In the genomic region with DNA sequence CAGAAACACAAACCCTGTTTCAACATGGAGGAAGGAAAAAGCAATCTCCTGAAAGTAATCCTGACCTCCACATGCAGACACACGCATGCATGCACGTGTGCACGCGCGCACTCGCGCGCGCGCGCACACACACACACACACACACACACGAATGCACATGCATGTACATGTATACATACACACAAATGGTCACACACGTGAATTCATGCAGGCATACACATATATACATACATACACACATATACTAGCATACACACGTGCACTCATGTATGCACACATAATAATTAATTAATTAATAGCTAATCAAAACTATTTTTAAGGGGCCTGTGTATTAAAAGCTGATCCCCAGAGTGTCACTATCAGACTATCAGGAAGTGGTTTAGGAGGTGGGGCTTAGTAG, we compare ENCODE assay signal across 26 mouse cellular contexts. TPM values are rescaled to one million over a fixed set of nuclear protein-coding genes. Genes with fewer than 3 reads are reported as not detected.
DNase-seq lines count a peak whose midpoint lies in the region; ATAC-seq and TF ChIP-seq lines count a peak whose summit lies in the region.
"Had no signal": no experiment of that assay in that cellular context is flagged by ENCODE, and none has a peak within 500 bp of the region (broad histone marks: within the 10 kb centered on the region; RNA-seq: fewer than 3 reads in every experiment).

No protein-coding gene starts in this region.

- no peak for TF ChIP-seq EP300 in liver, postnatal 0 days (IDR thresholded peaks at IDR 0.05; ENCODE audit: low read depth)
- no peak for TF ChIP-seq EP300 in MEL (IDR thresholded peaks at IDR 0.05; ENCODE audit: low read depth in 1 of 2, low read length in 2 of 2)

- H3K79me2 ChIP-seq in MEL (ENCODE audit: control insufficient read depth, insufficient read depth, low read length, poor library complexity) = no peaks in the 10 kb centered on the region

- no peak overlapping the region for H3K4me3 ChIP-seq in liver, embryonic 12.5 days
- H3K4me3 ChIP-seq in liver, postnatal 0 days (ENCODE audit: low read depth, low read length) = no peak overlapping the region
- H3K4me3 ChIP-seq in MEL (ENCODE audit: control insufficient read depth in 1 of 2, insufficient read depth in 1 of 2, low read depth in 2 of 2, low read length in 2 of 2) = peak overlapping the region in 1 of 2 experiments; percentile 34; a peak in 1 of 4 replicates
- H3K4me3 ChIP-seq: embryonic facial prominence, embryonic 12.5 days; embryonic facial prominence, embryonic 15.5 days; gastrocnemius, adult 2 months; heart, adult 2 months; heart, embryonic 10.5 days; heart, embryonic 13.5 days; hindbrain, embryonic 12.5 days; hindbrain, embryonic 15.5 days had no signal

- no peak for TF ChIP-seq CTCF in liver, postnatal 0 days (IDR thresholded peaks at IDR 0.05; ENCODE audit: low read depth)
- TF ChIP-seq CTCF in MEL (IDR thresholded peaks at IDR 0.05 in 2 of 3, conservative IDR thresholded peaks at IDR 0.05 in 1 of 3; ENCODE audit: control insufficient read depth in 1 of 3, insufficient read depth in 1 of 3, low read depth in 2 of 3, low read length in 3 of 3, poor library complexity in 1 of 3, severe bottlenecking in 1 of 3) = no peak

- intact Hi-C loops in left cerebral cortex, postnatal 36 days (cut with DNase I) = no loop called here

- WGBS in liver, embryonic 12.5 days (ENCODE audit: insufficient replicate concordance) = 93% methylated on average over 14 of the region's 14 CpGs
- WGBS in liver, postnatal 0 days (ENCODE audit: insufficient replicate concordance) = 93% methylated on average over 14 of the region's 14 CpGs

- H3K4me2 ChIP-seq in liver, embryonic 12.5 days = no peak overlapping the region
- no peak overlapping the region for H3K4me2 ChIP-seq in liver, postnatal 0 days (ENCODE audit: low read depth, low read length)
- H3K4me2 ChIP-seq: embryonic facial prominence, embryonic 12.5 days; embryonic facial prominence, embryonic 15.5 days; heart, embryonic 13.5 days; hindbrain, embryonic 12.5 days; hindbrain, embryonic 15.5 days had no signal

- H3K4me1 ChIP-seq in liver, embryonic 12.5 days = peaks cover 54% of the 10 kb centered on the region
- H3K4me1 ChIP-seq in liver, postnatal 0 days (ENCODE audit: insufficient read depth) = peaks cover 23% of the 10 kb centered on the region
- peaks cover 20 to 27% of the 10 kb centered on the region in 2 experiments for H3K4me1 ChIP-seq in MEL (ENCODE audit: control insufficient read depth in 1 of 2, insufficient read depth in 2 of 2, low read length in 2 of 2)
- H3K4me1 ChIP-seq: embryonic facial prominence, embryonic 12.5 days; hindbrain, embryonic 12.5 days had no signal

- H3K9me3 ChIP-seq in liver, embryonic 12.5 days (replicated peaks) = no peaks in the 10 kb centered on the region
- H3K9me3 ChIP-seq in liver, postnatal 0 days (ENCODE audit: low read length) = no peaks in the 10 kb centered on the region
- no peaks in the 10 kb centered on the region for H3K9me3 ChIP-seq in MEL (replicated peaks; ENCODE audit: insufficient read depth, low read length)
- H3K9me3 ChIP-seq: embryonic facial prominence, embryonic 12.5 days; embryonic facial prominence, embryonic 15.5 days; heart, embryonic 10.5 days; heart, embryonic 13.5 days; hindbrain, embryonic 12.5 days; hindbrain, embryonic 15.5 days had no signal

- TF ChIP-seq POLR2A in MEL (IDR thresholded peaks at IDR 0.05; ENCODE audit: control insufficient read depth in 1 of 2, insufficient read depth in 1 of 2, low read depth in 1 of 2, low read length in 2 of 2, poor library complexity in 1 of 2) = no peak

- no peak for DNase-seq in liver, postnatal 0 days
- peak; percentile 30 for DNase-seq in CD4-positive helper T cell, adult 2 months (ENCODE audit: low read depth, low spot score)
- DNase-seq in MEL (ENCODE audit: low read depth, low spot score) = no peak
- no peak for DNase-seq in urinary bladder, adult 2 months (ENCODE audit: low spot score)
- no peak for DNase-seq in left cerebral cortex, postnatal 36 days (ENCODE audit: low spot score in 2 of 2)
- DNase-seq: adrenal gland, adult 2 months; adrenal gland, postnatal 14 days; cerebellum, adult 11 months; cerebellum, adult 8-10 months; cerebellum, postnatal 10 days; cerebellum, postnatal 36 days; forebrain, postnatal 0 days; gastrocnemius, postnatal 14 days; heart, adult 2 months; heart, postnatal 14 days had no signal

- no peaks in the 10 kb centered on the region for H3K36me3 ChIP-seq in liver, embryonic 12.5 days
- no peaks in the 10 kb centered on the region for H3K36me3 ChIP-seq in liver, postnatal 0 days (replicated peaks; ENCODE audit: insufficient read depth, low read length)
- H3K36me3 ChIP-seq in MEL (ENCODE audit: control insufficient read depth in 1 of 2, insufficient read depth in 2 of 2, low read length in 2 of 2) = peaks cover 0 to 29% of the 10 kb centered on the region in 2 experiments; a peak in 2 of 4 replicates
- H3K36me3 ChIP-seq: embryonic facial prominence, embryonic 12.5 days; embryonic facial prominence, embryonic 15.5 days; heart, embryonic 10.5 days; heart, embryonic 13.5 days; hindbrain, embryonic 12.5 days; hindbrain, embryonic 15.5 days had no signal

- no peak for TF ChIP-seq RAD21 in MEL (IDR thresholded peaks at IDR 0.05; ENCODE audit: low read depth, low read length)

- H3K9ac ChIP-seq in liver, embryonic 12.5 days = no peak overlapping the region
- no peak overlapping the region for H3K9ac ChIP-seq in liver, postnatal 0 days (replicated peaks)
- no peak overlapping the region for H3K9ac ChIP-seq in MEL (ENCODE audit: control insufficient read depth, low read depth, low read length, poor library complexity, severe bottlenecking)
- H3K9ac ChIP-seq: embryonic facial prominence, embryonic 12.5 days; embryonic facial prominence, embryonic 15.5 days; forebrain, postnatal 0 days; heart, embryonic 13.5 days; hindbrain, embryonic 12.5 days; hindbrain, embryonic 15.5 days had no signal

- 0 out of 2 replicates have a peak overlapping the region, but pooled peaks have one; percentile 28 for H3K27ac ChIP-seq in liver, embryonic 12.5 days
- H3K27ac ChIP-seq in liver, postnatal 0 days (ENCODE audit: low read depth) = no peak overlapping the region
- H3K27ac ChIP-seq in MEL (ENCODE audit: control insufficient read depth, low read depth, low read length) = peak overlapping the region; percentile 83
- H3K27ac ChIP-seq: embryonic facial prominence, embryonic 12.5 days; embryonic facial prominence, embryonic 15.5 days; heart, adult 2 months; heart, embryonic 10.5 days; heart, embryonic 13.5 days; hindbrain, embryonic 12.5 days; hindbrain, embryonic 15.5 days had no signal

- ATAC-seq in liver, embryonic 12.5 days = no peak
- ATAC-seq in liver, postnatal 0 days = no peak
- ATAC-seq in megakaryocyte, adult 5-6 weeks (ENCODE audit: poor library complexity, severe bottlenecking) = peak; percentile 49
- ATAC-seq: forebrain, embryonic 14.5 days; forebrain, postnatal 0 days; Patski had no signal

- peaks cover 17% of the 10 kb centered on the region for H3K27me3 ChIP-seq in liver, embryonic 12.5 days (replicated peaks)
- H3K27me3 ChIP-seq in liver, postnatal 0 days (ENCODE audit: insufficient read depth, low read length) = no peaks in the 10 kb centered on the region
- no peaks in the 10 kb centered on the region for H3K27me3 ChIP-seq in MEL (ENCODE audit: control insufficient read depth in 1 of 2, insufficient read depth in 2 of 2, low read length in 2 of 2)
- H3K27me3 ChIP-seq: embryonic facial prominence, embryonic 12.5 days; embryonic facial prominence, embryonic 15.5 days; heart, embryonic 13.5 days; hindbrain, embryonic 12.5 days; hindbrain, embryonic 15.5 days; Patski had no signal

TF ChIP-seq in MEL, 35 proteins besides CTCF, POLR2A, EP300 and RAD21:
- no peak for TF ChIP-seq USF1 (IDR thresholded peaks at IDR 0.05; ENCODE audit: low read depth, low read length)
- TF ChIP-seq UBTF (IDR thresholded peaks at IDR 0.05; ENCODE audit: borderline replicate concordance, insufficient read depth, low read depth, low read length) = no peak
- no peak for TF ChIP-seq JUND (IDR thresholded peaks at IDR 0.05; ENCODE audit: low read depth, low read length)
- TF ChIP-seq ZKSCAN1 (IDR thresholded peaks at IDR 0.05; ENCODE audit: low read depth, low read length) = no peak
- TF ChIP-seq MYB (IDR thresholded peaks at IDR 0.05; ENCODE audit: low read depth, low read length) = no peak
- no peak for TF ChIP-seq POLR2AphosphoS5 (IDR thresholded peaks at IDR 0.05; ENCODE audit: borderline replicate concordance, low read depth, low read length)
- no peak for TF ChIP-seq MYC (IDR thresholded peaks at IDR 0.05; ENCODE audit: low read depth, low read length)
- TF ChIP-seq KAT2A (conservative IDR thresholded peaks at IDR 0.05; ENCODE audit: low read depth, low read length) = no peak
- TF ChIP-seq POLR2AphosphoS2 (IDR thresholded peaks at IDR 0.05; ENCODE audit: low read length) = no peak
- TF ChIP-seq MAFK (IDR thresholded peaks at IDR 0.05; ENCODE audit: borderline replicate concordance, low read depth, low read length) = no peak

RNA-seq across cellular contexts. Expression of a gene that starts 15.9 kb away (rescaled TPM):
- 39.4 and 40.4 TPM in 2 replicates for polyA plus RNA-seq in liver, embryonic 12.5 days (2016; fragmentation: Nextera tagmentation; extraction: Ambion mirVana)
- polyA plus RNA-seq in liver, postnatal 0 days (2015; fragmentation: Nextera tagmentation; extraction: Ambion mirVana) = 26.6 and 30.1 TPM in 2 replicates
- total RNA-seq in MEL (2012; rRNA removed) = 27.3 and 32.6 TPM in 2 replicates
- polyA plus RNA-seq in MEL (2012; ENCODE audit: insufficient read depth in 1 of 2, insufficient read length in 2 of 2, low read depth in 1 of 2, low replicate concordance in 2 of 2, missing spikeins in 1 of 2) = 10 to 100 TPM in 1 of 2 experiments, not detected in 1; 38.3 TPM
- total RNA-seq in megakaryocyte, adult 5-6 weeks (2015) = 34.9 and 48.3 TPM in 2 replicates
- total RNA-seq in megakaryocyte, adult 5-6 weeks (2017) = 71.7 and 77.4 TPM in 2 replicates
- polyA plus RNA-seq in urinary bladder, adult 2 months (2012; rRNA removed) = 23.2 and 24.1 TPM in 2 replicates
- total RNA-seq in left cerebral cortex, postnatal 36 days (2021) = 10 to 100 TPM; 57.0 to 61.9 TPM

RNA-seq across cellular contexts. Expression of a gene that starts 53.9 kb away (rescaled TPM):
- polyA plus RNA-seq in liver, embryonic 12.5 days (2016; fragmentation: Nextera tagmentation; extraction: Ambion mirVana) = 106 and 108 TPM in 2 replicates
- polyA plus RNA-seq in liver, postnatal 0 days (2015; fragmentation: Nextera tagmentation; extraction: Ambion mirVana) = 26.7 and 28.1 TPM in 2 replicates
- 91.6 and 102 TPM in 2 replicates for total RNA-seq in MEL (2012; rRNA removed)
- 100 to 1,000 TPM in 1 of 2 experiments, not detected in 1; 127 TPM for polyA plus RNA-seq in MEL (2012; ENCODE audit: insufficient read depth in 1 of 2, insufficient read length in 2 of 2, low read depth in 1 of 2, low replicate concordance in 2 of 2, missing spikeins in 1 of 2)
- total RNA-seq in megakaryocyte, adult 5-6 weeks (2015) = 26.2 and 29.6 TPM in 2 replicates
- 59.5 and 73.9 TPM in 2 replicates for total RNA-seq in megakaryocyte, adult 5-6 weeks (2017)
- polyA plus RNA-seq in urinary bladder, adult 2 months (2012; rRNA removed) = 53.3 and 59.4 TPM in 2 replicates
- total RNA-seq in left cerebral cortex, postnatal 36 days (2021) = 10 to 100 TPM; 43.0 to 50.9 TPM
